Mouse (Mus musculus) embryonic facial prominence, embryonic 13.5 days (tissue): ENCODE data around the gene Idi2. TPM values are rescaled to one million over a fixed set of nuclear protein-coding genes. Genes with fewer than 3 reads are reported as not detected.
A peak's percentile ranks its signal among the peaks of the same experiment; 100 is the strongest.
"Not testable (repeated sequence)": the region's sequence is repeated elsewhere in the genome, so short reads cannot be mapped to it uniquely, and the experiment has no call there.

Experiments used
- ATAC-seq: fragments of 200-750 bp; cut with Nextera tagmentation; 2 replicates; pipeline ENCODE4 v1.8.0; 2017; ENCODE audit warnings: low read depth; ENCODE audit not compliant: insufficient number of reproducible peaks, insufficient read depth, low FRiP score, low TSS enrichment
- H3K27ac ChIP-seq: fragments of 300-500 bp; sonication (generic); 2 replicates; pipeline ENCODE4 v1.5.1; 2015; ENCODE audit warnings: moderate library complexity, mild to moderate bottlenecking, inconsistent platforms
- H3K27me3 ChIP-seq: fragments of 300-500 bp; sonication (generic); 2 replicates; pipeline ENCODE4 v1.6.1; 2015; ENCODE audit warnings: mild to moderate bottlenecking, inconsistent platforms
- H3K36me3 ChIP-seq: fragments of 300-500 bp; sonication (generic); 2 replicates; pipeline ENCODE4 v1.6.1; 2015; ENCODE audit warnings: mild to moderate bottlenecking, inconsistent platforms
- H3K4me1 ChIP-seq: fragments of 300-500 bp; sonication (generic); 2 replicates; pipeline ENCODE4 v1.6.1; 2015; ENCODE audit warnings: inconsistent platforms
- H3K4me2 ChIP-seq: fragments of 300-500 bp; sonication (generic); 2 replicates; pipeline ENCODE4 v1.6.1; 2015; ENCODE audit warnings: moderate library complexity, mild to moderate bottlenecking, inconsistent platforms
- H3K4me3 ChIP-seq: fragments of 300-500 bp; sonication (generic); 2 replicates; pipeline ENCODE4 v1.5.1; 2015; ENCODE audit warnings: mild to moderate bottlenecking, inconsistent platforms
- H3K9ac ChIP-seq: fragments of 300-500 bp; sonication (generic); 2 replicates; pipeline ENCODE4 v1.6.1; 2015; ENCODE audit warnings: mild to moderate bottlenecking, inconsistent platforms
- H3K9me3 ChIP-seq: fragments of 300-500 bp; sonication (generic); 2 replicates; pipeline ENCODE4 v1.6.1; 2016; ENCODE audit warnings: inconsistent platforms
- WGBS: fragments of 180-500 bp; shearing (Covaris S2); methylation state at CpG from one replicate; pipeline ENCODE4 v1.1.7; 2015; ENCODE audit warnings: mixed read lengths; 5-methylcytosine and 5-hydroxymethylcytosine counted together
- polyA plus RNA-seq: library from polyadenylated mRNA; unstranded; fragments of >200 nt; fragmentation: Nextera tagmentation; extraction: Ambion mirVana; gene quantifications from 2 replicates; pipeline ENCODE4 v1.2.1, GENCODE M21; 2015

Gene Idi2
- polyA plus RNA-seq, 1 experiment from 2014 or later = 0.46 TPM

GRCm38 (mm10) chr13:8961128-8961888, 8.6 kb downstream of the Idi2 start:
- not testable (repeated sequence) for H3K4me3 ChIP-seq, H3K9me3 ChIP-seq, ATAC-seq, H3K27ac ChIP-seq, H3K27me3 ChIP-seq, H3K4me1 ChIP-seq, H3K36me3 ChIP-seq, H3K4me2 ChIP-seq, H3K9ac ChIP-seq
- 59% methylated on average over 3 of the region's 3 CpGs for WGBS

GRCm38 (mm10) chr13:8962266-8962665, 9.6 kb downstream of the Idi2 start:
- not testable (repeated sequence) for H3K27ac ChIP-seq, ATAC-seq, H3K9me3 ChIP-seq, H3K36me3 ChIP-seq, H3K9ac ChIP-seq, H3K27me3 ChIP-seq, H3K4me2 ChIP-seq, H3K4me1 ChIP-seq, H3K4me3 ChIP-seq
- 31% methylated on average over 5 of the region's 5 CpGs for WGBS

- Histone ChIP-seq H3K4me3 (no peak overlapping the region), H3K36me3 (peaks cover 29% of the 10 kb centered on the region), H3K27me3 (no peaks in the 10 kb centered on the region), H3K4me2 (no peak overlapping the region), H3K27ac (no peak overlapping the region), H3K9ac (no peak overlapping the region), H3K4me1 (no peaks in the 10 kb centered on the region), H3K9me3 (no peaks in the 10 kb centered on the region)
- 92% methylated on average over 5 of the region's 5 CpGs for WGBS
- no peak for ATAC-seq
Observed at GRCm38 (mm10) chr13:8965224-8965623, 12.6 kb downstream of the Idi2 start.

- Histone ChIP-seq H3K36me3 (peaks cover 45% of the 10 kb centered on the region), H3K4me3 (no peak overlapping the region), H3K4me2 (no peak overlapping the region), H3K27me3 (no peaks in the 10 kb centered on the region), H3K9me3 (no peaks in the 10 kb centered on the region), H3K4me1 (no peaks in the 10 kb centered on the region), H3K9ac (no peak overlapping the region), H3K27ac (no peak overlapping the region)
- no peak for ATAC-seq
- 80% methylated on average over 8 of the region's 8 CpGs for WGBS
Observed at GRCm38 (mm10) chr13:8967742-8968141, 15.1 kb downstream of the Idi2 start.

DNA sequence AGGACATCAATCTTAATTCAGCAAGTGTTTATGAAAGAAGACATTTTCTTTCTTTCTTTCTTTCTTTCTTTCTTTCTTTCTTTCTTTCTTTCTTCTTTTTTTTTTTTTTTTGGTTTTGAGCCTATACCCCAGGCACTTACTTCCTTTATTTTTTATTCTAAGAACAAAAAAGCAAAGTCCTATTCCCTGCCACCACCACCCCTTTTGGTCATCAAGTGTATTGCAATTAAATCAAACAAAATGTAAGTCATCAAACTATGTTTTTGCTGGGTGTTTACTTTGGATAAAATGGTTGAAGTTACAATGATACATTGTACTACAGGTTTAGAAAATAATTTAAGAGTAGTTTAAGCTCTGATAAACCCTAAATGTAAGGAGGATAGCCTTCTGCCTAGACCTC, 19.7 kb downstream of the Idi2 start:
- Histone ChIP-seq H3K36me3 (peaks cover 85% of the 10 kb centered on the region), H3K4me2 (no peak overlapping the region), H3K9me3 (no peaks in the 10 kb centered on the region), H3K27me3 (no peaks in the 10 kb centered on the region), H3K27ac (no peak overlapping the region), H3K4me3 (no peak overlapping the region), H3K4me1 (no peaks in the 10 kb centered on the region), H3K9ac (no peak overlapping the region)
- ATAC-seq = no peak

DNA sequence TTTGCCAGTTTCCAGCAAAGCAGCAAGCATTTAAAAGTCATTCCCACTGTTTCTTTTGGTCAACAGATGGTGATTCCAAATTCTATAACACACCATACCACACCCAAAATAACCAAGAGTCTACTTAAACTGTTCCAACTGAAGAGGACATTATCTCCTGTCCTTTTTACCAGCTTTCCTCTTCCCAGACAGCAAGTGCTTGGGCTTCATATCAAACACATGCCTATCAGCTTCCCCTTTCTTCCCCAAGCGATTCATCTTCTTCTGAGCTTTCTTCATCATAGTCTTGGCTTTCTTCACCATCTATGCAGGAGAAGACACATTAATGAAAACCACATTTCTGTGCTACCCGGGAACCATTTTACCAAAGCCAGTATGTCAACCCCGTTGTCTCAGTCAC, 20.3 kb downstream of the Idi2 start:
- Histone ChIP-seq H3K4me1 (no peaks in the 10 kb centered on the region), H3K9ac (no peak overlapping the region), H3K27me3 (no peaks in the 10 kb centered on the region), H3K36me3 (peaks cover 87% of the 10 kb centered on the region), H3K4me2 (no peak overlapping the region), H3K9me3 (no peaks in the 10 kb centered on the region), H3K27ac (no peak overlapping the region), H3K4me3 (no peak overlapping the region)
- 88% methylated on average over 3 of the region's 3 CpGs for WGBS
- ATAC-seq = no peak

GRCm38 (mm10) chr13:8992231-8992630, 39.6 kb downstream of the Idi2 start:
- WGBS = 91% methylated on average over 6 of the region's 6 CpGs
- Histone ChIP-seq H3K27me3 (no peaks in the 10 kb centered on the region), H3K4me2 (no peak overlapping the region), H3K4me3 (no peak overlapping the region), H3K9ac (no peak overlapping the region), H3K36me3 (peaks cover 41% of the 10 kb centered on the region), H3K27ac (no peak overlapping the region), H3K9me3 (no peaks in the 10 kb centered on the region), H3K4me1 (peaks cover 9% of the 10 kb centered on the region; the same call in 1 of the 2 replicates)
- no peak for ATAC-seq

DNA sequence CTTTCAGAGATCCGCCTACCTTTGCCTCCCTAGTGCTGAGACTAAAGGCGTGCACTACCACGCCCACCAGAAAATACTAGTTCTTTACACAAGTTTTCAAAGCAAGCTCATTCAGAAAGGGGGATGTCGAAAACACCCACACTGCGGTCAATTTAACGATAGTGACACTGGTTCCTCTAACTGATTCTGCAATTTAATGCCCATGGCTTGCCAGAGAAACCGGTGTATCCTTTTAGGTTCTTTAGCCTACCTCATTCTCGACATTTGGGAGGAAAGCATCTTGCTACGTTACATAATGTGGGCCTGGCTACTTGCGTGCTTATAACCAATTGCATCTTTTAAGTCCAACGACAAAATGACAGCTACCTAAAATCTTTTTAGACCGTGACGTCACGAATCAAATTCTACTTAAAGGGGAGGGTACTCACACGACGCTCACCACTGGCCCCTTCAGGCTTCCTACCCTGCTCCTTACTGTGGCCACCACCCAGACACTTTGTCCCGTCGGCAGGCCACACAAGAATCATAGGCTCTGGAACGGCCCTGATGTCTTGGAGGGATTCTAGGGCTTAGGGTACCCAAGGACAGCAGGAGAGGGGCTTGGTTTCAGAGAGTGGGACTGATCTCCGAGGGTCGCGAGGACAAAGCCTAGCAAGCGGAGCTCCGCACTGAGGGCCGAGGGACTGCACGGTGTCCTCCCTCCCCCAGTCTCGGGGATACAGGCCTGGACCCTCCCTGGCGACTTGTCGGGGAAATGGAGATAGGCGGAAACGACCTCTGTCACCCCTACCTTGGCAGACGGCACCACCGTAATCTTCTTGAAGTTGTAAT, 42.7 kb downstream of the Idi2 start:
- H3K36me3 ChIP-seq = peaks cover 13% of the 10 kb centered on the region; the same call in 1 of the 2 replicates
- 3% methylated on average over 33 of the region's 33 CpGs for WGBS
- H3K4me2 ChIP-seq = peak overlapping the region; percentile 88
- H3K9ac ChIP-seq = peak overlapping the region; percentile 94
- H3K4me1 ChIP-seq = peaks cover 9% of the 10 kb centered on the region; the same call in 1 of the 2 replicates
- H3K27ac ChIP-seq = peak overlapping the region; percentile 48; the same call in 1 of the 2 replicates
- no peaks in the 10 kb centered on the region for H3K27me3 ChIP-seq
- ATAC-seq = peak; percentile 62
- H3K9me3 ChIP-seq = no peaks in the 10 kb centered on the region
- H3K4me3 ChIP-seq = peak overlapping the region; percentile 97

DNA sequence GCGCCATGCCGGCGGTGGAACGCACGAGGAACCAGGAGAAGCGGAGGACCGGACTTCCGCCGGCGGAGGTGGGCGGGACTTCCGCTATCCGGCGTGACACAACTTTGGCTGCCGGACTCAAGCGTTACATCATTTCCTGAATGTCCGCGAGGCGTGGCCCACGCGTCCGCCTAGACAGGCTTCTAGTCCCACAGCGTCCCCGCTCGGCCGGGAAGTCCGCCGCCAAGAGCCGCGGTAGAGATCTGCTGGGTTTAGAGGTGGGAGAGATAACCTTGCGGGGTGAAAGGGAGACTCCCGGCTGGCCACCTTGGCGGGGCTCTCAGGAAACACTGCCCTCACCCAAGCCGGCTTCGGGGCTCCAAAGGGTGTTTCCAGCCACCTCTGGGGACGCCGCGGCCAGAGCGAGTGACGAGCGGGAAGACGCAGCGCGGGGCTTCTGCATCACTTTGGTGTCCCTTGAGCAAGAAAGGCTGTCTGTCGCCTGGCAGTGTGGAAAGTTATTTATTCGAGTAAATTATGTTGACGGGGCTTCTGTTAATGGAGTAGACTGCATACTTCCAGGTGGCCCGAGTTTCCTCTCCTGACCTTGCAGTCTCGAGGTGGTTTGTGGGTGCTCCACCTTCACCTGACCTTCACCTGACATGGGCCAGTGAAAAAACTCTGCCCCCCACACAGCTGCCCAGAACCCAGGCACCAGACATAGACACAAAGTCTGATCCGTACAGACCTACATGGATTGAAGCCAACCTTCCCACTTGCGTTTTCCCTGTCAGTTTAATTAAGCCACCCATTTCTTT, 43.5 kb downstream of the Idi2 start, which contains the start of gene Gtpbp4:
Gene Gtpbp4, minus strand, starts transcription at position 94 of the 797 bp plus-strand sequence.
- H3K4me3 ChIP-seq = peak within 1 kb of the TSS; percentile 97
- H3K4me1 ChIP-seq = peaks cover 9% of the 10 kb centered on the region; the same call in 1 of the 2 replicates
- H3K27ac ChIP-seq = peak within 1 kb of the TSS; percentile 55; the same call in 1 of the 2 replicates
- peaks cover 6% of the 10 kb centered on the region; the same call in 1 of the 2 replicates for H3K36me3 ChIP-seq
- no peaks in the 10 kb centered on the region for H3K27me3 ChIP-seq
- H3K9me3 ChIP-seq = no peaks in the 10 kb centered on the region
- 1% methylated on average over 51 of the region's 51 CpGs for WGBS
- peak within 1 kb of the TSS; percentile 88 for H3K4me2 ChIP-seq
- peak; percentile 96 for ATAC-seq
- peak within 1 kb of the TSS; percentile 94 for H3K9ac ChIP-seq

GRCm38 (mm10) chr13:8997221-8997620, 44.6 kb downstream of the Idi2 start:
- not testable (repeated sequence) for H3K27ac ChIP-seq, H3K4me1 ChIP-seq, H3K36me3 ChIP-seq, ATAC-seq, H3K4me3 ChIP-seq, H3K4me2 ChIP-seq, H3K9ac ChIP-seq, H3K27me3 ChIP-seq, H3K9me3 ChIP-seq
- 81% methylated on average over 5 of the region's 5 CpGs for WGBS

DNA sequence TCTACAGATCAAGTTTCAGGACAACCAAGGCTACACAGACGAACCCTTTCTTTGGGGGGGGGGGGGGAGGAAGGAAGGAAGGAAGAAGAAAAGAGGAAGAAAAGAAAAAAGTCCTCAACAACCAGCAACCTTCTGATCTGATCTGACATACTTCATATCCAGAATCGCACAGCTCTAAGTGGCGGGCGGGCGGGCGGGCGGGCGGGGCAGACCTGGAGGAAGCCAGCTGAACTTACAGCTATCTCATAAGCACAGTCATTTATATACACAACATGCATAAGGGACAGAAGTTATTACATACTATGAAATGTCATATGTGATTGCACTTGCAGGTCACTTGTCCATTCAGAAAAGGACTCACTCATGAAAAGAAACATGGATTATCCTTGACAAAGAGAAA, 46.8 kb downstream of the Idi2 start:
- H3K4me1 ChIP-seq = peaks cover 8% of the 10 kb centered on the region; the same call in 1 of the 2 replicates
- no peaks in the 10 kb centered on the region for H3K9me3 ChIP-seq
- no peaks in the 10 kb centered on the region for H3K27me3 ChIP-seq
- H3K4me2 ChIP-seq = no peak overlapping the region
- H3K9ac ChIP-seq = no peak overlapping the region
- no peak for ATAC-seq
- H3K27ac ChIP-seq = no peak overlapping the region
- H3K4me3 ChIP-seq = no peak overlapping the region
- no peaks in the 10 kb centered on the region for H3K36me3 ChIP-seq
- 87% methylated on average over 8 of the region's 8 CpGs for WGBS
